Mouse (Mus musculus): ENCODE measurements around the gene Rxfp3.

GRCm38 (mm10) chr15:11041229-11041628 is 3.4 kb upstream of the Rxfp3 start:
- TF ChIP-seq CTCF (IDR thresholded peaks at IDR 0.05; ENCODE audit: low read depth) (no peak), EP300 (IDR thresholded peaks at IDR 0.05; ENCODE audit: low read depth) (no peak)

All from liver, embryonic 14.5 days (tissue).